ENCODE assay signal across 16 mouse cellular contexts in the genomic region with DNA sequence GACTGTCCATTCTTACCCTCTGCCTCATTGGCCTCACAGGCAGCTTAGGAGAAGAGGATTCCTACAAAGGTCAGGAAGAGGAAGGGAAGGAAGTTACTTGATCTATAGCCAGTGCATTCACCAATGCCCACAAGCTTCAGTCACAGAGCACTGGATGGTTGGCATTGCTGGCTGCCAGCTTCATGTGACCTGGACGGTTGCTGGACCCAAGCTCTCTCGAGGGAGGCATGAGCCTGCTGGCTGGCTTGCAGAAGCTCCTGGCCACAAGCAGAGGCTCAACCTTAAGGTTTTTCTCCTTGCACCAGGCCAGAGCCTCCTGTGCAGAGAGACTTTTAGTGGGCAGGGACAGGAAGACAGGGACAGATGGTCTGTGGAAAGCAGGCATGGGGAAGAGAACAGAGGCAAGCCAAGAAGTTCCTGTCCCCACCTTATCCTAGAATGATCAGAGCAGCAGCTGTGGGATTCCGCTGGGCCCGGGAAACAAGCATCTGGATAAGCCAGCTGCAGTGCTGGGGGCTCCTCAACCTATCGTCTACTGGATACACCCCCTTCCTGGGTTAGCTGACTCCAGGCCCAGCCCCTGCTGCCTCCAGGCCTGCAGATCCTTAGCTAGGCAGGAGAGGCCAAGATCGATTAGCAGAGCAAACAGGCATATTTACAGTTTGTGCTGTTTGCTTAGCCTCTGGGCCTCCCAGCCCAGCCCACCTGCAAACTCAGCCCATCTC. TPM values are rescaled to one million over a fixed set of nuclear protein-coding genes. Genes with fewer than 3 reads are reported as not detected.
DNase-seq lines count a peak whose midpoint lies in the region; ATAC-seq and TF ChIP-seq lines count a peak whose summit lies in the region.
"Had no signal": no experiment of that assay in that cellular context is flagged by ENCODE, and none has a peak within 500 bp of the region (broad histone marks: within the 10 kb centered on the region; RNA-seq: fewer than 3 reads in every experiment).

No protein-coding gene starts in this region.

- peak; percentile 39 for DNase-seq in adrenal gland, postnatal 14 days
- no peak for DNase-seq in adrenal gland, postnatal 25 days
- DNase-seq in layer of hippocampus, adult 2 months (ENCODE audit: low spot score in 2 of 2) = no peak
- no peak for DNase-seq in layer of hippocampus, adult 9-10 months (ENCODE audit: low spot score)
- no peak for DNase-seq in lung, postnatal 4 days
- DNase-seq in thymus, adult 2 months = no peak
- DNase-seq: gastrocnemius, postnatal 25 days; thymus, postnatal 4 days had no signal

- no peak overlapping the region for H3K4me3 ChIP-seq in layer of hippocampus, adult 2 months
- H3K4me3 ChIP-seq in intestine, embryonic 15.5 days (replicated peaks) = no peak overlapping the region
- H3K4me3 ChIP-seq in liver, embryonic 15.5 days (replicated peaks) = no peak overlapping the region
- no peak overlapping the region for H3K4me3 ChIP-seq in thymus, adult 2 months (ENCODE audit: control insufficient read depth, insufficient read depth, low read length)

- TF ChIP-seq POLR2A in thymus, adult 2 months (IDR thresholded peaks at IDR 0.05; ENCODE audit: control insufficient read depth, extremely low read depth, insufficient read depth, low read length, poor library complexity) = no peak

- no peak overlapping the region for H3K4me2 ChIP-seq in intestine, embryonic 15.5 days (replicated peaks)
- H3K4me2 ChIP-seq in liver, embryonic 15.5 days = peak overlapping the region; percentile 15; the same call in 1 of the 2 replicates

- no peak for TF ChIP-seq CTCF in layer of hippocampus, adult 2 months (conservative IDR thresholded peaks at IDR 0.05)
- no peak for TF ChIP-seq CTCF in thymus, adult 2 months (IDR thresholded peaks at IDR 0.05; ENCODE audit: borderline replicate concordance, control insufficient read depth, extremely low read depth, insufficient read depth, low read length, poor library complexity)

- no peaks in the 10 kb centered on the region for H3K9me3 ChIP-seq in intestine, embryonic 15.5 days
- H3K9me3 ChIP-seq in liver, embryonic 15.5 days (replicated peaks) = no peaks in the 10 kb centered on the region
- H3K9me3 ChIP-seq: G1E had no signal

- WGBS in intestine, embryonic 15.5 days = 24% methylated on average over 6 of the region's 6 CpGs
- 14% methylated on average over 6 of the region's 6 CpGs for WGBS in liver, embryonic 15.5 days (ENCODE audit: insufficient replicate concordance)
- WGBS in thymus, adult 2 months = 32% methylated on average over 6 of the region's 6 CpGs

- no peaks in the 10 kb centered on the region for H3K36me3 ChIP-seq in intestine, embryonic 15.5 days
- no peaks in the 10 kb centered on the region for H3K36me3 ChIP-seq in liver, embryonic 15.5 days (replicated peaks)
- H3K36me3 ChIP-seq in thymus, adult 2 months (ENCODE audit: control insufficient read depth, insufficient read depth, low read length) = no peaks in the 10 kb centered on the region
- H3K36me3 ChIP-seq: G1E had no signal

- no peak overlapping the region for H3K9ac ChIP-seq in intestine, embryonic 15.5 days
- no peak overlapping the region for H3K9ac ChIP-seq in liver, embryonic 15.5 days

- no peaks in the 10 kb centered on the region for H3K27me3 ChIP-seq in intestine, embryonic 15.5 days (replicated peaks)
- H3K27me3 ChIP-seq in liver, embryonic 15.5 days = no peaks in the 10 kb centered on the region
- no peaks in the 10 kb centered on the region for H3K27me3 ChIP-seq in thymus, adult 2 months (ENCODE audit: control insufficient read depth, insufficient read depth, low read length)

- H3K4me1 ChIP-seq in intestine, embryonic 15.5 days (replicated peaks) = peaks cover 15% of the 10 kb centered on the region
- H3K4me1 ChIP-seq in liver, embryonic 15.5 days (replicated peaks) = peaks cover 10% of the 10 kb centered on the region; the same call in 1 of the 2 replicates
- H3K4me1 ChIP-seq in thymus, adult 2 months (replicated peaks; ENCODE audit: control insufficient read depth, insufficient read depth, low read length) = no peaks in the 10 kb centered on the region

- H3K27ac ChIP-seq in layer of hippocampus, adult 2 months = peak overlapping the region; percentile 91
- H3K27ac ChIP-seq in intestine, embryonic 15.5 days = no peak overlapping the region
- peak overlapping the region; percentile 53; the same call in 1 of the 2 replicates for H3K27ac ChIP-seq in liver, embryonic 15.5 days (replicated peaks)
- no peak overlapping the region for H3K27ac ChIP-seq in thymus, adult 2 months (ENCODE audit: control insufficient read depth, insufficient read depth, low read length)
- H3K27ac ChIP-seq: macrophage had no signal

- peak; percentile 62 for ATAC-seq in intestine, embryonic 15.5 days
- ATAC-seq in liver, embryonic 15.5 days (ENCODE audit: insufficient read depth) = peak; percentile 72

RNA-seq across cellular contexts. Expression of a gene that starts 41.7 kb away (rescaled TPM):
- total RNA-seq in adrenal gland, postnatal 14 days (2021) = not detected in 2 replicates
- total RNA-seq in adrenal gland, postnatal 25 days (2021) = not detected in 2 replicates
- not detected for total RNA-seq in layer of hippocampus, adult 2 months (2021)
- not detected in 2 replicates for polyA plus RNA-seq in intestine, embryonic 15.5 days (2015; fragmentation: Nextera tagmentation; extraction: Ambion mirVana)
- not detected in 2 replicates for polyA plus RNA-seq in liver, embryonic 15.5 days (2015; fragmentation: Nextera tagmentation; extraction: Ambion mirVana)
- 0.08 TPM in 2 replicates for polyA plus RNA-seq in thymus, adult 2 months (2012; rRNA removed)
- total RNA-seq: G1E; gastrocnemius, postnatal 25 days had no signal
- polyA plus RNA-seq: G1E; hindbrain, embryonic 11.5 days; kidney, embryonic 16.5 days; macrophage; neural tube, embryonic 14.5 days; small intestine, adult 2 months had no signal

RNA-seq across cellular contexts. Expression of a gene that starts 48.5 kb away (rescaled TPM):
- 0.33 and 0.86 TPM in 2 replicates for total RNA-seq in adrenal gland, postnatal 14 days (2021)
- not detected in 2 replicates for total RNA-seq in adrenal gland, postnatal 25 days (2021)
- 100 to 1,000 TPM; 106 to 111 TPM for total RNA-seq in layer of hippocampus, adult 2 months (2021)
- 4.1 and 4.7 TPM in 2 replicates for polyA plus RNA-seq in intestine, embryonic 15.5 days (2015; fragmentation: Nextera tagmentation; extraction: Ambion mirVana)
- 0.33 and 0.47 TPM in 2 replicates for polyA plus RNA-seq in liver, embryonic 15.5 days (2015; fragmentation: Nextera tagmentation; extraction: Ambion mirVana)
- 5.7 and 6.6 TPM in 2 replicates for polyA plus RNA-seq in thymus, adult 2 months (2012; rRNA removed)
- polyA plus RNA-seq: G1E, macrophage had no signal

RNA-seq across cellular contexts. Expression of a gene that starts 59.0 kb away (rescaled TPM):
- total RNA-seq in adrenal gland, postnatal 14 days (2021) = 18.6 and 22.0 TPM in 2 replicates
- total RNA-seq in adrenal gland, postnatal 25 days (2021) = 21.5 and 26.8 TPM in 2 replicates
- 10 to 100 TPM; 72.0 to 84.1 TPM for total RNA-seq in layer of hippocampus, adult 2 months (2021)
- polyA plus RNA-seq in intestine, embryonic 15.5 days (2015; fragmentation: Nextera tagmentation; extraction: Ambion mirVana) = 11.5 and 11.6 TPM in 2 replicates
- polyA plus RNA-seq in liver, embryonic 15.5 days (2015; fragmentation: Nextera tagmentation; extraction: Ambion mirVana) = 1.6 and 2.2 TPM in 2 replicates
- polyA plus RNA-seq in thymus, adult 2 months (2012; rRNA removed) = 316 and 374 TPM in 2 replicates

Comparison
In these comparisons a context has a peak if more than half of its experiments do, and no peak if none do; other contexts are left out.
1. H3K27ac ChIP-seq: peak in layer of hippocampus, adult 2 months (single experiment) and liver, embryonic 15.5 days (single experiment); none in intestine, embryonic 15.5 days (single experiment) and thymus, adult 2 months (single experiment).
2. RNA of a gene that starts 48.5 kb away (total RNA-seq): 106 to 111 TPM in layer of hippocampus, adult 2 months; 0.33 to 0.86 TPM in adrenal gland, postnatal 14 days and not detected in adrenal gland, postnatal 25 days; every median in the first group is over 10 times any median in the second.